Mouse (Mus musculus): ENCODE results near the gene Ddt.
A peak's percentile ranks its signal among the peaks of the same experiment; 100 is the strongest.

Gene Ddt

GRCm38 (mm10) chr10:75772795-75773664 is at the start of gene Ddt:
Ddt (minus strand) TSS chr10:75773414.
- peak; percentile 56 to 78 for DNase-seq (ENCODE audit: low spot score in 2 of 2)

GRCm38 (mm10) chr10:75822443-75822842 is 49.2 kb upstream of the Ddt start, which contains the start of gene Gstt4:
Gstt4 (minus strand) TSS chr10:75822543.
- DNase-seq (ENCODE audit: low spot score in 2 of 2) = no peak

GRCm38 (mm10) chr10:75819882-75820281 is 46.7 kb upstream of the Ddt start:
- DNase-seq (ENCODE audit: low spot score in 2 of 2) = no peak

- no peak for DNase-seq (ENCODE audit: low spot score in 2 of 2)
These were observed 45.4 kb upstream of the Ddt start for GRCm38 (mm10) chr10:75818641-75819040.

DNA sequence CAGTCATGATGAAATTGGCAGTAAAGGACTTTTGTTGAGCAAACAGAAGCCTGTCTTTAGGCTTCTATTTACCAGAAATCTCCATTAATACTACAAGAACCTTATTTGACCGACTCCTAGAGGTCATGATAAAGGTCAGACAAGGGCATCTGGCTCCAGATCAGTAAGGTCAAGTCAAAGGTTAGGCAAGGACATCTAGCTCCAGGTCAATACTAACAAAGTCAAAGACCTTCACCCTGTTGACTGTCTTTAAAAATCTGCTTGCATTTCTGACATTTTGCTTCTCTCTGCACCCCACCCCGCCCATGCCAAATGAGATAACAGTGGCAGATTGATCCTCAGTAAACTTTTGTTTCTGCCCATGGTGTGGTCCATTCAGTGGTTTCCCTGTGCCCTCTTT is 31.0 kb upstream of the Ddt start:
- DNase-seq (ENCODE audit: low spot score in 2 of 2) = no peak

- peak; percentile 17 to 18 for DNase-seq (ENCODE audit: low spot score in 2 of 2)
These were observed 25.0 kb upstream of the Ddt start, which contains the start of gene Gstt1 for GRCm38 (mm10) chr10:75798176-75798696. Gstt1 (minus strand) TSS chr10:75798584.

- DNase-seq (ENCODE audit: low spot score in 2 of 2) = peak in 1 of 2 experiments; percentile 27
These were observed 24.5 kb upstream of the Ddt start for GRCm38 (mm10) chr10:75797619-75798175.

DNA sequence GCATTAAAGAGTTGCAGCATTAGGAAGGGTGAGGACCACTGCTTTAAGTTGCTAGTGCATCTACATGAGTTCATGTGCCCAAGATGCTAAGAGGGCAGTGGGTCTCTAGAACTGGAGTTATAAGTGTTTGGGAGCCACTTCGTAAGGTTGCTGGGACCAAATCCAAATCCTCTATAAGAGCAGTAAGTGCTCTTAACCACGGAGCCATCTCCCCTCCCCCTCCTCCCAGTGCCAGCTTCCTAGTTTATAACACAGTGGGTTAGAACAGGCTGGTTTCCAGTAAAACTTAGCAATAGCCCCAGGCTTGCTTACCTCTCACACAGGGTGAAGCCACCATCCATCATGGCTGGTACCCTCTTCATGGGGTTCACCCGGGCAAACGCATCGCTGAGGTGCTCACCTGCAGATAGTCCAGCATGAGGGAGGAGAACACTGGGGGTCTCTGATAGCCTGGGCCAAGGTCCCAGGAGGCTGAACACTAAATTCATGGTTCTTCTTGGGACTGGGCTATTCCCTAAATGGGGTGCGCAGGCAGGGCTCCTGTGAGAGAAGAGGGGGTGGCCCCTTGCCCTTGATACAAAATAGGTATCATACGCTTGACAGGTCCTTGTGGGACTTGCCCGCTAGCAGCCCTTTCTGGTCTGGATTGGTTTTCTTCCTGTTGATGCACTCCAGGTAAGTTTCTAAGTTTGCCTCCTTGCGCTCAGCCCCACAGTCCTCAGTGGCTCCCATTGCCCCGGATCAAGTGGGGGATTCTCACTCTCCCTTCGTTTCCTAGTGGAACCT is 23.7 kb upstream of the Ddt start:
- no peak for DNase-seq (ENCODE audit: low spot score in 2 of 2)

GRCm38 (mm10) chr10:75794880-75795279 is 21.7 kb upstream of the Ddt start:
- no peak for DNase-seq (ENCODE audit: low spot score in 2 of 2)

GRCm38 (mm10) chr10:75790773-75791172 is 17.6 kb upstream of the Ddt start:
- DNase-seq (ENCODE audit: low spot score in 2 of 2) = no peak

- DNase-seq (ENCODE audit: low spot score in 2 of 2) = no peak
These were observed 16.6 kb upstream of the Ddt start for GRCm38 (mm10) chr10:75789841-75790240.

- DNase-seq (ENCODE audit: low spot score in 2 of 2) = no peak
These were observed 16.0 kb upstream of the Ddt start for GRCm38 (mm10) chr10:75789081-75789735.

GRCm38 (mm10) chr10:75788277-75788676 is 15.1 kb upstream of the Ddt start:
- no peak for DNase-seq (ENCODE audit: low spot score in 2 of 2)

- DNase-seq (ENCODE audit: low spot score in 2 of 2) = no peak
These were observed 12.2 kb upstream of the Ddt start for GRCm38 (mm10) chr10:75785442-75785841.

- DNase-seq (ENCODE audit: low spot score in 2 of 2) = peak in 1 of 2 experiments; percentile 18
These were observed 7.8 kb upstream of the Ddt start, which contains the start of the genes Gm20441 and Gstt3 for GRCm38 (mm10) chr10:75780769-75781578. Gm20441 (minus strand) TSS chr10:75780954. Gstt3 (minus strand) TSS chr10:75781414.

- DNase-seq (ENCODE audit: low spot score in 2 of 2) = peak in 1 of 2 experiments; percentile 16
These were observed 6.3 kb upstream of the Ddt start for GRCm38 (mm10) chr10:75779206-75780174.

DNA sequence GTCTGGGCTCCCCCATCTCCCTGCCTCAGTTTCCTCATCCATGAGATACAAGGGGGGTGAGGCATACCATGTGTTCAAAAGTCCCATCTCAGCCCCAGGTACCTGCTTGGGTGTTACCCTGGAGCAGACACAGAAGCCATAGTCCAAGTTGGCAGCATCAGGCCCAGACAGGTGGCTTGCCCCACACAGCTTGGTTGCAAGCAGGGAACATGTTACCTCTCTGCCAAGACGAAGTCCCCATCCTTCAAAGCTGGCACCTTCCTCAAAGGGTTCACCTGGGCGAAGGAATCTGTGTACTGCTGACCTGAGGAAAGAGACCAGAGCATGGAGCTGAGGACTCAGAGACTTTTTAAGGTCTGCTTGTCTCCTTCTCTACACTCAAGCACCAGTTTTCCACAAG is 4.7 kb upstream of the Ddt start:
- DNase-seq (ENCODE audit: low spot score in 2 of 2) = no peak

DNA sequence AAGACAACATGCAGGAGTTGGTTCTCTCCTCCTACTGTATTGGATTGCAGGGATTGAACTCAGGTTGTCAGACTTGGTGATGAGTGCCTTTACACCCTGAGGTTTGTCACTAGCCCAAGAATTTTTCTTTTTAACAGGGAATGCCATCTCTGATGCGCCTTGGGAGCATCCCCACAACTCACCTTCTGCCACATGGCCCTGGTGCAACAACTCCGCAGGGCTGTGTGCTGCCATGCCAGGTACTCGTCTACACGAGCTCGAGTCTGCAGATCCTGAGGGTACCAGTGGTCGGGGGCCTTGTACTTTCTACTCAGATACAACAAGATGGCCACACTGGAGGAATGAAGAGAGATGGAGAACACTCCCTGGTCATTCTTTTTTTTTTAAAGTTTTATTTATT is 3.3 kb upstream of the Ddt start:
- DNase-seq (ENCODE audit: low spot score in 2 of 2) = no peak

DNA sequence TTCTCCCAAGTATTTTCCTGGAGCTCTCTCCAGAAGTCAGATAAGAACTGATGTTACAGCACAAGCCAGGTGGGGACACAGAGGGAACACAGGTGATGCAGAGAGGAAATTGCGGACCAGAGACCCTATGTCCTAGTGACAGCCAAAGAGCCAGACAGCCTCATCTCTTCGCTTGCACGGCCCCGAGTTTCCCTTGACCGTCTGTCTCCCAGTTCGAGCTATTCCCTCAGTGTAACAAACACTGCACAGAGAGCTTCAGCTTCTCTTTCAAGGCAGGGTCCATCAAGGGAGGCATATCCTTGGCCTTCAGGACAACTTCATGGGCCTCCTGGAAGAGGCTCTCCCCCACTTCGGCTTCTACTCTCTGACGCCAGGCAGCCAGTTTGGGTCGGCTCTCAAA is 1.4 kb upstream of the Ddt start:
- DNase-seq (ENCODE audit: low spot score in 2 of 2) = no peak

Data from cerebellum, postnatal 4 days (tissue).